Mouse (Mus musculus) testis, adult 2 months (tissue): ENCODE results near the gene Casp4.

Source experiments
- CTCF ChIP-seq: fragments of 200-500 bp; IDR thresholded peaks from 2 replicates; pipeline ENCODE4 v1.5.1; 2012; ENCODE audit warnings: low read depth, mild to moderate bottlenecking, inconsistent platforms, low read length, moderate library complexity; ENCODE audit not compliant: control insufficient read depth, insufficient read depth, insufficient replicate concordance
- POLR2A ChIP-seq: fragments of 200-500 bp; IDR thresholded peaks from 2 replicates; pipeline ENCODE4 v1.6.1; 2012; ENCODE audit warnings: low read depth, mild to moderate bottlenecking, inconsistent platforms, low read length, moderate library complexity; ENCODE audit not compliant: control insufficient read depth

- TF ChIP-seq CTCF (no peak), POLR2A (no peak)
Observed at GRCm38 (mm10) chr9:5343092-5343491, 34.5 kb downstream of the Casp4 start.
